Mouse (Mus musculus) small intestine, adult 2 months (tissue): Measurements from ENCODE around the gene Cdr1. TPM values are rescaled to one million over a fixed set of nuclear protein-coding genes. Genes with fewer than 3 reads are reported as not detected.

Source experiments
- H3K27ac ChIP-seq: fragments of 200-500 bp; 2 replicates; pipeline ENCODE4 v1.5.1; 2012; ENCODE audit warnings: low read depth, low read length, control low read depth, inconsistent platforms; ENCODE audit not compliant: insufficient read depth
- H3K27me3 ChIP-seq: fragments of 200-500 bp; 2 replicates; pipeline ENCODE4 v1.6.1; 2012; ENCODE audit warnings: mild to moderate bottlenecking, moderate library complexity, low read length, inconsistent platforms; ENCODE audit not compliant: control insufficient read depth, insufficient read depth
- H3K36me3 ChIP-seq: fragments of 200-500 bp; 2 replicates; pipeline ENCODE4 v1.6.1; 2012; ENCODE audit warnings: mild to moderate bottlenecking, low read length, control low read depth, inconsistent platforms; ENCODE audit not compliant: control insufficient read depth, insufficient read depth
- H3K4me1 ChIP-seq: fragments of 200-500 bp; 2 replicates; pipeline ENCODE4 v1.6.1; 2012; ENCODE audit warnings: low read length, inconsistent platforms, mixed read lengths; ENCODE audit not compliant: control insufficient read depth, insufficient read depth, insufficient read length
- H3K4me3 ChIP-seq: fragments of 200-500 bp; 2 replicates; pipeline ENCODE4 v1.5.1; 2012; ENCODE audit warnings: low read depth, mild to moderate bottlenecking, control low read depth, inconsistent platforms, low read length, moderate library complexity
- CTCF ChIP-seq: fragments of 200-500 bp; IDR thresholded peaks from 2 replicates; pipeline ENCODE4 v1.5.1; 2012; ENCODE audit warnings: low read depth, mild to moderate bottlenecking, control low read depth, inconsistent platforms, low read length, moderate library complexity, mixed read lengths; ENCODE audit not compliant: insufficient replicate concordance, insufficient read length; ENCODE audit errors: extremely low read depth
- POLR2A ChIP-seq: fragments of 200-500 bp; IDR thresholded peaks from 2 replicates; pipeline ENCODE4 v1.6.1; 2012; ENCODE audit warnings: low read depth, mild to moderate bottlenecking, control low read depth, inconsistent platforms, low read length, moderate library complexity
- WGBS: fragments of 180-500 bp; shearing (Covaris S2); methylation state at CpG from one replicate; pipeline ENCODE4 v1.1.7; 2018; 5-methylcytosine and 5-hydroxymethylcytosine counted together
- polyA plus RNA-seq: library from polyadenylated mRNA; depleted of rRNA; stranded (reverse); fragments of >200 nt; gene quantifications from 2 replicates; pipeline ENCODE4 v1.2.3, GENCODE M21; 2012; rRNA removed

Gene Cdr1
- not detected in 2 replicates for polyA plus RNA-seq

DNA sequence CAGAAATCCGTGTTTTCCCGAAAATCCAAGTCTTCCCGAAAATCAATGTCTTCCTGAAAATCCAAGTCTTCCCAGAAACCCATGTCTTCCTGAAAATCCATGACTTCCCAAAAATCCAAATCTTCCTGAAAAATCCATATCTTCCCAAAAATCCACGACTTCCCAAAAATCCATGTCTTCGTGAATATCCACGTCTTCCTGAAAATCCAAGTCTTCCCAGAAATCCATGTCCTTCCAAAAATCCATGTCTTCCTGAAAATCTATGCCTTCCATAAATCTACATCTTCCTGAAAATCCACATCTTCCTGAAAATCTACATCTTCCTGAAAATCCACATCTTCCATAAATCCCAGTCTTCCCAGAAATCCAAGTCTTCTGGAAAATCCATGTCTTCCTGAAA lies at the start of gene Cdr1:
TSS of gene Cdr1 (minus strand) at position 101 of the 400 bp plus-strand sequence.
- TF ChIP-seq CTCF: no peak
- TF ChIP-seq POLR2A: no peak
- no peaks in the 10 kb centered on the region for H3K27me3 ChIP-seq
- H3K36me3 ChIP-seq: no peaks in the 10 kb centered on the region
- WGBS: 92% methylated on average over 6 of the region's 6 CpGs
- no peaks in the 10 kb centered on the region for H3K4me1 ChIP-seq
- no peak within 1 kb of the TSS for H3K4me3 ChIP-seq
- H3K27ac ChIP-seq: no peak within 1 kb of the TSS

DNA sequence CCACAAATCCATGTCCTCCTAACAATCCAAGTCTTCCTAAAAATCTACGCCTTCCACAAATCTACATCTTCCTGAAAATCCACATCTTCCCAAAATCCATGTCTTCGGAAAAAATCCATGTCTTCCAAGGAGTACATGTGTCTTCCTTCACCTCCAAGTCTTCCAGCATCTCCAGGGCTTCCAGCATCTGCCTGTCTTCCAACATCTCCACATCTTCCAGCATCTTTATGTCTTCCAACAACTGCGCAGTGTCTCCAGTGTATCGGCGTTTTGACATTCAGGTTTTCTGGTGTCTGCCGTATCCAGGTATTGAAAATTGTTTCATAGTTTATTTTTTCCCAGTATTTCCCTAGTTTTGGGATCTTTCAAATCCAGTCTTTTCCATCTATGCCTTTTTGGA lies 511 bp upstream of the Cdr1 start:
- no peak for TF ChIP-seq POLR2A
- no peak for TF ChIP-seq CTCF
- Histone ChIP-seq H3K4me3 (no peak overlapping the region), H3K4me1 (no peaks in the 10 kb centered on the region), H3K27me3 (no peaks in the 10 kb centered on the region), H3K36me3 (no peaks in the 10 kb centered on the region), H3K27ac (no peak overlapping the region)
- 92% methylated on average over 6 of the region's 6 CpGs for WGBS

DNA sequence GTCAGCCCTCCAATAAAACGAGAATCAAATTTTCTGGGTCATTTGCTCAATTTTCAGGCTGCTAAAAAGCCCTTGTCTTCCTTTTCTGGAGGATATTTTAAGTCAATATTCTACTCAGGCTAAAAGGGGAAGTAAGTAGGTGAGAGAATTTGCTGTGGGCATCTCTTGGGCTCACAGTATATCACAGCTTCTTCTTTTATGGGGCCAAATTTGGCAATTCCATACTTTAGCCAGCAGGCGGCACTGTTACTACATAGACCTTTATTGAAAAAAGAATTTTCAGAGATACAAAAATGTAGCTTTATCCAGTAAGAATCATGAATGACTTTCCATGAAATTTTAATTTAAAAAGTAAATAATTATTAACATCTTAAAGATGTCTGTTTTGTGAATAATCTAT lies 18.8 kb downstream of the Cdr1 start:
- TF ChIP-seq CTCF (no peak), POLR2A (no peak)
- WGBS: 35% methylated on average over 2 of the region's 2 CpGs
- H3K27me3 ChIP-seq: no peaks in the 10 kb centered on the region
- H3K4me1 ChIP-seq: no peaks in the 10 kb centered on the region
- no peak overlapping the region for H3K4me3 ChIP-seq
- no peaks in the 10 kb centered on the region for H3K36me3 ChIP-seq
- H3K27ac ChIP-seq: no peak overlapping the region

- no peaks in the 10 kb centered on the region for H3K4me1 ChIP-seq
- H3K27ac ChIP-seq: no peak overlapping the region
- H3K4me3 ChIP-seq: no peak overlapping the region
- no peak for TF ChIP-seq CTCF
- TF ChIP-seq POLR2A: no peak
- H3K27me3 ChIP-seq: no peaks in the 10 kb centered on the region
- no peaks in the 10 kb centered on the region for H3K36me3 ChIP-seq
- WGBS: 45% methylated on average over 2 of the region's 2 CpGs
Observed at GRCm38 (mm10) chrX:61161249-61161648, 24.1 kb downstream of the Cdr1 start.

- H3K27me3 ChIP-seq: no peaks in the 10 kb centered on the region
- no peak for TF ChIP-seq POLR2A
- no peak overlapping the region for H3K4me3 ChIP-seq
- no peak overlapping the region for H3K27ac ChIP-seq
- 67% methylated on average over 1 of the region's 1 CpGs for WGBS
- H3K36me3 ChIP-seq: no peaks in the 10 kb centered on the region
- no peaks in the 10 kb centered on the region for H3K4me1 ChIP-seq
Observed at GRCm38 (mm10) chrX:61154657-61155256, 30.6 kb downstream of the Cdr1 start.

DNA sequence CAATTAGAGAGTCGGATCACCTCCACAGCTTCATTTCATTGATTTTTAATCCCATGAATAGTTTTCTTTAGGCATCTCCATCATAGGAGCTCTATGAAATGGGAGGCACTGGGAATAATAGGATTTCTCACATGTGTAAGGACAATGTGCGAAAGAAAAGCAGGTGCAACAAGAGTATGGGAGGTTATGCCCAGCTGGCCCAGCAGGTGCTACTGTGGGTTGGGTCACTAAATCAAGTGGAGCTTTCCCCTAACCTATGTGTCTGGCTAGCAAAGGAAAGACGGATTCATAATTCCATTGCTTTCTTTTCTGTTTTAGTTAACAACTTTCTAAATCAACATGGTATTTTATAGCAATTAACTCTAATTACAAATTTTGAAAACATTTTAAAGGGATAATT lies 31.1 kb downstream of the Cdr1 start:
- TF ChIP-seq POLR2A: no peak
- no peak for TF ChIP-seq CTCF

DNA sequence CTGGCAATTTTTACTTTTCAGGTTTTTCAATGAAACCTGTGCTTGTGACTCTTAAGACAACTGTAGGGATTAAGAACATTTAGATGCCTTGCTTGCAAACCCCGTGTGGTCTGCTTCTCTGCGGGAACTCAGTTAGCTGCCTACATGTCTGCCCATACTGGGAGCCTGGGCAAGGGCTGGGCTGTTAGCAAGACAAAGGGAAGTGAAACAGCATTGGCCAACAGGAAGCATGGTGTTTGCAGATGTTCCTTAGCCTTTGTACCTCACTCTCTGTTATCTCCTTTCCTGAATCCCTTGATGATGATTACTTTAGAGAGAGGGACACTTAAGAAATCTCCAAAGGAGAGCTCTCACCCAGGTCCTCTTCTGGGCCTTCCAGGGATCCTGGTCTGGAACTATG lies 38.8 kb downstream of the Cdr1 start:
- Histone ChIP-seq H3K36me3 (no peaks in the 10 kb centered on the region), H3K4me1 (no peaks in the 10 kb centered on the region), H3K4me3 (no peak overlapping the region), H3K27me3 (no peaks in the 10 kb centered on the region), H3K27ac (no peak overlapping the region)
- WGBS: 19% methylated on average over 2 of the region's 2 CpGs
- TF ChIP-seq POLR2A (no peak), CTCF (no peak)

More for the DNA sequence above, 31.1 kb downstream of the Cdr1 start:
- 81% methylated on average over 3 of the region's 3 CpGs for WGBS
- H3K4me1 ChIP-seq: no peaks in the 10 kb centered on the region
- no peaks in the 10 kb centered on the region for H3K27me3 ChIP-seq
- H3K27ac ChIP-seq: no peak overlapping the region
- H3K4me3 ChIP-seq: no peak overlapping the region
- no peaks in the 10 kb centered on the region for H3K36me3 ChIP-seq
